ENCODE assay signal across 11 mouse cellular contexts in genomic region chr5:131775672-131776071, GRCm38 (mm10).
A peak's percentile ranks its signal among the peaks of the same experiment; 100 is the strongest.
DNase-seq lines count a peak whose midpoint lies in the region; ATAC-seq lines count a peak whose summit lies in the region.
"Had no signal": no experiment of that assay in that cellular context is flagged by ENCODE, and none has a peak within 500 bp of the region (broad histone marks: within the 10 kb centered on the region; RNA-seq: fewer than 3 reads in every experiment).

No protein-coding gene starts in this region.

- H3K4me2 ChIP-seq in kidney, embryonic 15.5 days = peak overlapping the region; percentile 47
- H3K4me2 ChIP-seq in forebrain, embryonic 16.5 days (ENCODE audit: low read length) = no peak overlapping the region
- H3K4me2 ChIP-seq in limb, embryonic 11.5 days (ENCODE audit: low read depth, severe bottlenecking) = peak overlapping the region; percentile 36; the same call in 1 of the 2 replicates
- peak overlapping the region; percentile 29; the same call in 1 of the 2 replicates for H3K4me2 ChIP-seq in neural tube, embryonic 13.5 days

- H3K9ac ChIP-seq in kidney, embryonic 15.5 days = no peak overlapping the region
- no peak overlapping the region for H3K9ac ChIP-seq in forebrain, embryonic 16.5 days (replicated peaks; ENCODE audit: low read depth, low read length)
- H3K9ac ChIP-seq in limb, embryonic 11.5 days (ENCODE audit: low read length) = no peak overlapping the region
- 0 out of 2 replicates have a peak overlapping the region, but pooled peaks have one; percentile 22 for H3K9ac ChIP-seq in neural tube, embryonic 13.5 days

- H3K27ac ChIP-seq in kidney, embryonic 15.5 days = peak overlapping the region; percentile 46; the same call in 1 of the 2 replicates
- H3K27ac ChIP-seq in forebrain, embryonic 16.5 days (ENCODE audit: low read length) = peak overlapping the region; percentile 71
- peak overlapping the region; percentile 76 for H3K27ac ChIP-seq in limb, embryonic 11.5 days (replicated peaks; ENCODE audit: low read depth, low read length)
- peak overlapping the region; percentile 83 for H3K27ac ChIP-seq in neural tube, embryonic 13.5 days (replicated peaks)
- H3K27ac ChIP-seq: heart, adult 2 months had no signal

- no peaks in the 10 kb centered on the region for H3K9me3 ChIP-seq in kidney, embryonic 15.5 days (replicated peaks)
- H3K9me3 ChIP-seq in forebrain, embryonic 16.5 days (ENCODE audit: control insufficient read depth, low read length) = no peaks in the 10 kb centered on the region
- H3K9me3 ChIP-seq in limb, embryonic 11.5 days (ENCODE audit: control insufficient read depth, low read length) = no peaks in the 10 kb centered on the region
- no peaks in the 10 kb centered on the region for H3K9me3 ChIP-seq in neural tube, embryonic 13.5 days

- peaks cover 18% of the 10 kb centered on the region for H3K4me1 ChIP-seq in kidney, embryonic 15.5 days
- peaks cover 28% of the 10 kb centered on the region for H3K4me1 ChIP-seq in forebrain, embryonic 16.5 days (replicated peaks; ENCODE audit: control insufficient read depth, insufficient read depth, low read length)
- peaks cover 23% of the 10 kb centered on the region for H3K4me1 ChIP-seq in limb, embryonic 11.5 days (ENCODE audit: control insufficient read depth, insufficient read depth, low read length)
- H3K4me1 ChIP-seq in neural tube, embryonic 13.5 days (replicated peaks) = peaks cover 50% of the 10 kb centered on the region

- WGBS in kidney, embryonic 15.5 days = 20% methylated on average over 5 of the region's 5 CpGs
- WGBS in forebrain, embryonic 16.5 days = 33% methylated on average over 5 of the region's 5 CpGs
- 8% methylated on average over 5 of the region's 5 CpGs for WGBS in limb, embryonic 11.5 days
- 10% methylated on average over 5 of the region's 5 CpGs for WGBS in neural tube, embryonic 13.5 days

- H3K36me3 ChIP-seq in kidney, embryonic 15.5 days = no peaks in the 10 kb centered on the region
- no peaks in the 10 kb centered on the region for H3K36me3 ChIP-seq in forebrain, embryonic 16.5 days (ENCODE audit: control insufficient read depth, insufficient read depth)
- H3K36me3 ChIP-seq in limb, embryonic 11.5 days (ENCODE audit: control insufficient read depth, insufficient read depth, low read length) = no peaks in the 10 kb centered on the region
- no peaks in the 10 kb centered on the region for H3K36me3 ChIP-seq in neural tube, embryonic 13.5 days

- peak; percentile 57; the same call in 1 of the 2 replicates for ATAC-seq in kidney, embryonic 15.5 days (replicated peaks; ENCODE audit: low FRiP score)
- ATAC-seq in forebrain, embryonic 16.5 days = peak; percentile 59
- ATAC-seq in limb, embryonic 11.5 days (ENCODE audit: insufficient number of reproducible peaks, low FRiP score, low TSS enrichment, low read depth) = peak; percentile 80; the same call in 1 of the 2 replicates
- ATAC-seq in neural tube, embryonic 13.5 days (ENCODE audit: low read depth) = peak; percentile 64

- no peak overlapping the region for H3K4me3 ChIP-seq in kidney, embryonic 15.5 days (replicated peaks)
- H3K4me3 ChIP-seq in forebrain, embryonic 16.5 days (replicated peaks; ENCODE audit: low read length) = no peak overlapping the region
- no peak overlapping the region for H3K4me3 ChIP-seq in limb, embryonic 11.5 days (ENCODE audit: low read depth, low read length)
- H3K4me3 ChIP-seq in neural tube, embryonic 13.5 days = no peak overlapping the region
- H3K4me3 ChIP-seq: heart, adult 2 months had no signal

- no peak for DNase-seq in kidney, postnatal 36 days
- peak; percentile 68 for DNase-seq in limb, embryonic 11.5 days (ENCODE audit: low spot score)
- no peak for DNase-seq in T-cell, adult 2 months (ENCODE audit: low spot score)
- no peak for DNase-seq in urinary bladder, adult 18-20 months (ENCODE audit: low spot score in 2 of 2)
- DNase-seq: heart, adult 2 months; heart, postnatal 4 days; lung, adult 2 months had no signal

- H3K27me3 ChIP-seq in kidney, embryonic 15.5 days = no peaks in the 10 kb centered on the region
- no peaks in the 10 kb centered on the region for H3K27me3 ChIP-seq in forebrain, embryonic 16.5 days (replicated peaks; ENCODE audit: control insufficient read depth, insufficient read depth, low read length)
- H3K27me3 ChIP-seq in limb, embryonic 11.5 days (ENCODE audit: control insufficient read depth, insufficient read depth, low read length) = no peaks in the 10 kb centered on the region
- no peaks in the 10 kb centered on the region for H3K27me3 ChIP-seq in neural tube, embryonic 13.5 days
- H3K27me3 ChIP-seq: CH12.LX had no signal
